ENCODE assay signal across 9 mouse cellular contexts in genomic region chr15:84800132-84800531, GRCm38 (mm10). TPM values are rescaled to one million over a fixed set of nuclear protein-coding genes. Genes with fewer than 3 reads are reported as not detected.
DNase-seq lines count a peak whose midpoint lies in the region; ATAC-seq and TF ChIP-seq lines count a peak whose summit lies in the region.
"Had no signal": no experiment of that assay in that cellular context is flagged by ENCODE, and none has a peak within 500 bp of the region (broad histone marks: within the 10 kb centered on the region; RNA-seq: fewer than 3 reads in every experiment).

No protein-coding gene starts in this region.

- 68% methylated on average over 5 of the region's 5 CpGs for WGBS in forebrain, embryonic 16.5 days
- 84% methylated on average over 5 of the region's 5 CpGs for WGBS in forebrain, embryonic 13.5 days
- 80% methylated on average over 5 of the region's 5 CpGs for WGBS in liver, postnatal 0 days (ENCODE audit: insufficient replicate concordance)
- WGBS in liver, embryonic 11.5 days = 88% methylated on average over 5 of the region's 5 CpGs
- 93% methylated on average over 5 of the region's 5 CpGs for WGBS in midbrain, embryonic 11.5 days

- H3K9ac ChIP-seq in forebrain, embryonic 16.5 days (replicated peaks; ENCODE audit: low read depth, low read length) = no peak overlapping the region
- H3K9ac ChIP-seq in forebrain, embryonic 13.5 days = no peak overlapping the region
- no peak overlapping the region for H3K9ac ChIP-seq in liver, postnatal 0 days (replicated peaks)
- H3K9ac ChIP-seq in liver, embryonic 11.5 days (ENCODE audit: low read depth, low read length) = no peak overlapping the region
- no peak overlapping the region for H3K9ac ChIP-seq in midbrain, embryonic 11.5 days (ENCODE audit: low read length)

- no peak for TF ChIP-seq EP300 in liver, postnatal 0 days (IDR thresholded peaks at IDR 0.05; ENCODE audit: low read depth)

- H3K36me3 ChIP-seq in forebrain, embryonic 16.5 days (ENCODE audit: control insufficient read depth, insufficient read depth) = peaks cover 38% of the 10 kb centered on the region
- H3K36me3 ChIP-seq in forebrain, embryonic 13.5 days (ENCODE audit: poor library complexity, severe bottlenecking) = peaks cover 95% of the 10 kb centered on the region
- H3K36me3 ChIP-seq in liver, postnatal 0 days (replicated peaks; ENCODE audit: insufficient read depth, low read length) = no peaks in the 10 kb centered on the region
- no peaks in the 10 kb centered on the region for H3K36me3 ChIP-seq in liver, embryonic 11.5 days (ENCODE audit: control insufficient read depth, insufficient read depth, low read length)
- H3K36me3 ChIP-seq in midbrain, embryonic 11.5 days (ENCODE audit: control insufficient read depth, insufficient read depth, low read length) = peaks cover 58% of the 10 kb centered on the region

- peak; percentile 38; the same call in 1 of the 2 replicates for ATAC-seq in forebrain, embryonic 16.5 days
- ATAC-seq in forebrain, embryonic 13.5 days = no peak
- ATAC-seq in liver, postnatal 0 days = no peak
- ATAC-seq in liver, embryonic 11.5 days (replicated peaks; ENCODE audit: low FRiP score) = no peak
- ATAC-seq in midbrain, embryonic 11.5 days (ENCODE audit: low FRiP score) = no peak

- no peak overlapping the region for H3K4me2 ChIP-seq in forebrain, embryonic 16.5 days (ENCODE audit: low read length)
- H3K4me2 ChIP-seq in forebrain, embryonic 13.5 days = no peak overlapping the region
- no peak overlapping the region for H3K4me2 ChIP-seq in liver, postnatal 0 days (ENCODE audit: low read depth, low read length)
- no peak overlapping the region for H3K4me2 ChIP-seq in liver, embryonic 11.5 days
- H3K4me2 ChIP-seq in midbrain, embryonic 11.5 days = no peak overlapping the region

- no peaks in the 10 kb centered on the region for H3K27me3 ChIP-seq in forebrain, embryonic 16.5 days (replicated peaks; ENCODE audit: control insufficient read depth, insufficient read depth, low read length)
- H3K27me3 ChIP-seq in forebrain, embryonic 13.5 days = no peaks in the 10 kb centered on the region
- no peaks in the 10 kb centered on the region for H3K27me3 ChIP-seq in liver, postnatal 0 days (ENCODE audit: insufficient read depth, low read length)
- no peaks in the 10 kb centered on the region for H3K27me3 ChIP-seq in liver, embryonic 11.5 days (replicated peaks; ENCODE audit: control insufficient read depth, insufficient read depth, low read length)
- H3K27me3 ChIP-seq in midbrain, embryonic 11.5 days (ENCODE audit: control insufficient read depth, insufficient read depth, low read length) = no peaks in the 10 kb centered on the region

- peak; percentile 49 for TF ChIP-seq CTCF in liver, postnatal 0 days (IDR thresholded peaks at IDR 0.05; ENCODE audit: low read depth)

- H3K9me3 ChIP-seq in forebrain, embryonic 16.5 days (ENCODE audit: control insufficient read depth, low read length) = no peaks in the 10 kb centered on the region
- no peaks in the 10 kb centered on the region for H3K9me3 ChIP-seq in forebrain, embryonic 13.5 days (replicated peaks)
- H3K9me3 ChIP-seq in liver, postnatal 0 days (ENCODE audit: low read length) = no peaks in the 10 kb centered on the region
- H3K9me3 ChIP-seq in liver, embryonic 11.5 days (ENCODE audit: control insufficient read depth, low read length) = no peaks in the 10 kb centered on the region
- peaks cover 2% of the 10 kb centered on the region; the same call in 1 of the 2 replicates for H3K9me3 ChIP-seq in midbrain, embryonic 11.5 days (ENCODE audit: control insufficient read depth, low read length)

- H3K4me1 ChIP-seq in forebrain, embryonic 16.5 days (replicated peaks; ENCODE audit: control insufficient read depth, insufficient read depth, low read length) = no peaks in the 10 kb centered on the region
- H3K4me1 ChIP-seq in forebrain, embryonic 13.5 days = no peaks in the 10 kb centered on the region
- no peaks in the 10 kb centered on the region for H3K4me1 ChIP-seq in liver, postnatal 0 days (ENCODE audit: insufficient read depth)
- H3K4me1 ChIP-seq in liver, embryonic 11.5 days (replicated peaks; ENCODE audit: control insufficient read depth, insufficient read depth, low read length) = no peaks in the 10 kb centered on the region
- no peaks in the 10 kb centered on the region for H3K4me1 ChIP-seq in midbrain, embryonic 11.5 days (ENCODE audit: control insufficient read depth, insufficient read depth, low read length)

- DNase-seq in liver, postnatal 0 days = no peak
- no peak for DNase-seq in liver, embryonic 11.5 days (ENCODE audit: low spot score)
- DNase-seq in adipocyte (ENCODE audit: low spot score) = peak; percentile 11
- peak; percentile 4 for DNase-seq in naive thymus-derived CD4-positive, alpha-beta T cell, adult 2 months (ENCODE audit: low read depth)
- no peak for DNase-seq in urinary bladder, adult 18-20 months (ENCODE audit: low spot score in 2 of 2)
- DNase-seq in midbrain, embryonic 11.5 days (ENCODE audit: low spot score, missing footprints) = no peak

- no peak overlapping the region for H3K27ac ChIP-seq in forebrain, embryonic 16.5 days (ENCODE audit: low read length)
- H3K27ac ChIP-seq in forebrain, embryonic 13.5 days = no peak overlapping the region
- H3K27ac ChIP-seq in liver, postnatal 0 days (ENCODE audit: low read depth) = no peak overlapping the region
- H3K27ac ChIP-seq in liver, embryonic 11.5 days (ENCODE audit: low read depth, low read length) = no peak overlapping the region
- no peak overlapping the region for H3K27ac ChIP-seq in midbrain, embryonic 11.5 days (ENCODE audit: low read depth, low read length)

- H3K4me3 ChIP-seq in forebrain, embryonic 16.5 days (replicated peaks; ENCODE audit: low read length) = no peak overlapping the region
- H3K4me3 ChIP-seq in forebrain, embryonic 13.5 days = no peak overlapping the region
- no peak overlapping the region for H3K4me3 ChIP-seq in liver, postnatal 0 days (ENCODE audit: low read depth, low read length)
- no peak overlapping the region for H3K4me3 ChIP-seq in liver, embryonic 11.5 days (ENCODE audit: low read depth, low read length)
- H3K4me3 ChIP-seq in midbrain, embryonic 11.5 days (ENCODE audit: low read depth, low read length) = no peak overlapping the region
- H3K4me3 ChIP-seq: erythroblast, embryonic 14.5 days had no signal

RNA-seq across cellular contexts. Expression of gene Phf21b, which starts 55.7 kb away (rescaled TPM):
- 9.7 and 10.2 TPM in 2 replicates for polyA plus RNA-seq in forebrain, embryonic 16.5 days (2015; fragmentation: Nextera tagmentation; extraction: Ambion mirVana)
- polyA plus RNA-seq in forebrain, embryonic 13.5 days (2015; fragmentation: Nextera tagmentation; extraction: Ambion mirVana) = 16.4 and 17.1 TPM in 2 replicates
- 0.02 TPM in 1 of 2 replicates, not detected in the other for polyA plus RNA-seq in liver, postnatal 0 days (2015; fragmentation: Nextera tagmentation; extraction: Ambion mirVana)
- polyA plus RNA-seq in liver, embryonic 11.5 days (2014; fragmentation: Nextera tagmentation; extraction: Ambion mirVana) = 0.26 and 0.62 TPM in 2 replicates
- polyA plus RNA-seq in midbrain, embryonic 11.5 days (2014; fragmentation: Nextera tagmentation; extraction: Ambion mirVana) = 26.4 and 26.8 TPM in 2 replicates

Comparison
In these comparisons a context has a peak if more than half of its experiments do, and no peak if none do; other contexts are left out.
1. DNase-seq: peak in adipocyte (single experiment) and naive thymus-derived CD4-positive, alpha-beta T cell, adult 2 months (single experiment); none in liver, postnatal 0 days (single experiment), liver, embryonic 11.5 days (single experiment), urinary bladder, adult 18-20 months (0 of 2) and midbrain, embryonic 11.5 days (single experiment).